Mouse (Mus musculus): Measurements from ENCODE around the gene Slc4a5. TPM values are rescaled to one million over a fixed set of nuclear protein-coding genes. Genes with fewer than 3 reads are reported as not detected.
A peak's percentile ranks its signal among the peaks of the same experiment; 100 is the strongest.

Gene Slc4a5
- polyA plus RNA-seq, 1 experiment from 2014 or later = 0.04 TPM

DNA sequence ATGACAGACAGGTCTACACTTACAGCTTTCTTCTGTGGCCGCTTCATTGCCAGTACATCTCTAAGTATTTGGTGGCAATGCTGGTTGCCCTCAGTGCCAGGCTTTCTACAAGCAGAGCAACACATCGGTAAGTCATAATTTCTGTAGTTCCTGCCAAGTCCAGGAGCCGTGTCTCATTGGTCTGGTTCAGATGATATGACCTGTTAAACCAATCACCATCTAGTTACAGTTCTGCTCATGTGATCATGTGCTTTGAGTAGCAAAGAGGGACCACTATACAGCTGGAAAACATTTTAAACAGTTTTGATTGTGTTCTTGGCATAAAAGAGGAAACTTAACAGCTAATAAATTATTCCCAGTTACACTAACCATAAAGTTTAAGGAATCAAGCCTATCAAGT lies 128.3 kb downstream of the Slc4a5 start:
- ChIA-PET CTCF (interaction anchor here (1.1 to 1.2 kb wide), 2 partner anchors 13 to 165 kb away, joined by 3 to 4 read pairs; no protein-coding TSS in a partner anchor), POLR2A (no interaction called here)
- ATAC-seq = no peak
- no peak for DNase-seq (ENCODE audit: low read depth, low spot score)
- in situ Hi-C loops (cut with MboI; ENCODE audit: low pct_unique_long_range_greater_than_20kb) = no loop called here
- H3K27me3 ChIP-seq = no peaks in the 10 kb centered on the region
- no peak for TF ChIP-seq CTCF (IDR thresholded peaks at IDR 0.05)

DNA sequence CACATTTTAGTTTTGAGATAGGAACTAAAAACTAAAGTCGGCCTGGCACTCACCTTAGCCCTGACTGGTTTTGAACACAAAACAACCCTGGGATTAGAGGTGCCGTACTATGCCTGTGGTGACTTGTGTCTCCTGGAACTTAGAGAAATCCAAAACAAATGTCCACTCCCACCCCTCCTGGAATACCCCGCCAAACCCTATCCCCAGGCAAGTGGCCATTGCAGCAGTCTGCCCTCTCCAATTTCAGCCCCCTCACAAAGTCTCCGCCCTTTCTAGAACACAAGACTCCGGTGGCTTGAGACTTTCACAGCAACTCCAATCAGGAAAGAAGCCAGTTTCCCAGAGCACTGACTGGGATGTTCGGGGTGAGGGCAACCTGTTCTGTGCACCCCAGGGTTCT lies 129.2 kb downstream of the Slc4a5 start, which contains the start of gene Bola3:
Gene Bola3 (plus strand): TSS at position 275 of the 400 bp plus-strand sequence.
- no peak for TF ChIP-seq CTCF (IDR thresholded peaks at IDR 0.05)
- ChIA-PET POLR2A (no interaction called here), CTCF (interaction anchor here (1.2 kb wide), 1 partner anchor 14 kb away, joined by 3 read pairs; no protein-coding TSS in a partner anchor)
- DNase-seq (ENCODE audit: low read depth, low spot score) (no peak), ATAC-seq (peak; percentile 55)
- in situ Hi-C loops (cut with MboI; ENCODE audit: low pct_unique_long_range_greater_than_20kb) = no loop called here
- H3K27me3 ChIP-seq = no peaks in the 10 kb centered on the region

DNA sequence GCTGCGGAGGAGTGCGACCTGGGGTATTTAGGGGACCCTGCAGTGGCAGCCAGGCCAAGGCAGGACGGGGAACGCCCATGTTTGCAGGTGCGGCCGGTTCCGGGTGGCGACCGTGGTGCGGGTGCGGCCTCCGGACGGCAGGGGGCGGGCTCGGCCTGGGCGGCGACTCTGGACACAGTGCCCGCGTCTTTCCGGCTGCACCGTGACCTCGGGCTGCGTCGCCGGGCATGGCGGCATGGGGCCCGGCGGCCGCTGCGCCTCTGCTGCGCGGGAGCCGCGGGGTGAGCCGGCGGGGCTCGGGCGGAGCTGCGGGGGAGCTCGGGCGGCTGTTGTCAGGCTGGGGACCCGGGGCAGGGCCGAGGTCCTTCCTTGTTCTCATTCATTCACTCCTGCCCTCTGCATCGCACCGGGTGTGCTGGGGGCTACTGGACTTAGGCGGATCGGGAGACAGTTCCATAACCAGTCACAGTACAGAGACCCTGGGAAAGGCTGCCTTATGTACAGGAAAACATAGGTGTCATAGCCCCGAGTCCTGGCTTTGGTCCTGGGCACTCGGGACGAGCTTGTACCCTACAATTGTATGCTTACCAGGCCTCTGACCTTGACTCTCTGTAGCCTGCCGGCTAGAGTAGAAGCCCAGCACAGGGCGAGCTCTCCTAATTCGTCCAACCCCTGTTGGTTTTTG lies 129.8 kb downstream of the Slc4a5 start:
- in situ Hi-C loops (cut with MboI; ENCODE audit: low pct_unique_long_range_greater_than_20kb) = no loop called here
- H3K27me3 ChIP-seq = no peaks in the 10 kb centered on the region
- no peak for TF ChIP-seq CTCF (IDR thresholded peaks at IDR 0.05)
- ChIA-PET POLR2A (interaction anchor here (0.6 to 1.3 kb wide), 4 partner anchors 20 to 660 kb away, joined by 3 to 5 read pairs (median 4); no protein-coding TSS in a partner anchor), CTCF (interaction anchor here (1.1 to 1.8 kb wide), 5 partner anchors 9 to 167 kb away, joined by 3 to 8 read pairs (median 3); no protein-coding TSS in a partner anchor)
- ATAC-seq (peak; percentile 93), DNase-seq (ENCODE audit: low read depth, low spot score) (no peak)

DNA sequence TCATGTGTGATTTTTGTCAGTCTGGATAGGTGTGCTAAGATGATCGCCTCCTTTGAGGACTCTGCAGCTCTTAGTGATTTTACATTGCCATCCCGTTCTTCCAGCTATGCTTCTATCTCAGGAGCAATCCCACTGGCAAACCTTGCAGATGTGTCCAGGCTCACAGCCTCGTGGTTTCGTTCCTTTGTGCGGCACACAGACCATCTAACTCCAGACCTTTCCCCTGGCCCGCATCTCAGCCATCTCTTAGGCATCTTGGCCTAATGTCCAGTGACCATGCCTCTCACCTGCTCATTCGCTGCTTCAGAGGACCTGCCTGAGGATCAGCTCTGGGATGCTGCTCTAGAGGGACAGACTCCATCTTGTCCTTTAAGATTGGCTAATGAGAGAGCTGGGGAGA lies 130.5 kb downstream of the Slc4a5 start:
- CTCF ChIA-PET = interaction anchor here (1.1 to 1.8 kb wide), 5 partner anchors 10 to 166 kb away, joined by 3 to 8 read pairs (median 3); no protein-coding TSS in a partner anchor
- POLR2A ChIA-PET = interaction anchor here (0.6 to 1.3 kb wide), 4 partner anchors 19 to 659 kb away, joined by 3 to 5 read pairs (median 4); no protein-coding TSS in a partner anchor
- in situ Hi-C loops (cut with MboI; ENCODE audit: low pct_unique_long_range_greater_than_20kb) = loop anchor here (5.0 kb wide), 1 partner anchor 322 kb away; no protein-coding TSS in a partner anchor
- no peak for DNase-seq (ENCODE audit: low read depth, low spot score)
- no peak for ATAC-seq
- TF ChIP-seq CTCF (IDR thresholded peaks at IDR 0.05) = no peak
- H3K27me3 ChIP-seq = no peaks in the 10 kb centered on the region

DNA sequence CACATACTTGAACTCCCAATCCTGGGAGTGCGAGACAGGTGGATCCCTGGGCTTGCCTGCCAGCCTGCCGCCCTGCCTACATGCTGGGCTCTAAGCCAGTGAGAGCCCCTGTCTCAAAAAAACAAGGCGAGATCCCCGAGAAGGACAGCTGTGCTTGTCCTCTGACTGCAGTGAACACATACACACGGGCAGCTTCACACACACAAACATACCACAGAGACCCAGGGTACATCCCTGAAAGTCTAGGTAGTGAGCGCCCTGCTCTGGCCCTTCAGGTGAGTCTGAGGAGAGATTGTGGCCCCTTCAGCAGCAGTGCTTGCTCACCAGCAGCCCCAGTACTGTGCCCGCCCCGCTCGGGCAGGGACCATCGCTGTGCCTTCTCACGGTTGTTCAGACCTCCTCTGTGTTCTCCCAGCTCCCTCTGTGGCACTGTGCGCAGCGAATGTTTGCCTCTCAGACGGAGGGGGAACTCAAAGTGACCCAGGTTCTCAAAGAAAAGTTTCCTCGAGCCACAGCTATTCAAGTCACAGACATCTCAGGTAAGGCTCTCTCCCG lies 131.3 kb downstream of the Slc4a5 start:
- in situ Hi-C loops (cut with MboI; ENCODE audit: low pct_unique_long_range_greater_than_20kb) = loop anchor here (5.0 kb wide), 1 partner anchor 321 kb away; no protein-coding TSS in a partner anchor
- ATAC-seq (no peak), DNase-seq (ENCODE audit: low read depth, low spot score) (no peak)
- H3K27me3 ChIP-seq = no peaks in the 10 kb centered on the region
- TF ChIP-seq CTCF (IDR thresholded peaks at IDR 0.05) = no peak
- CTCF ChIA-PET = interaction anchor here (1.2 to 3.3 kb wide), 3 partner anchors 11 to 159 kb away, joined by 3 to 18 read pairs (median 8); no protein-coding TSS in a partner anchor
- POLR2A ChIA-PET = no interaction called here

DNA sequence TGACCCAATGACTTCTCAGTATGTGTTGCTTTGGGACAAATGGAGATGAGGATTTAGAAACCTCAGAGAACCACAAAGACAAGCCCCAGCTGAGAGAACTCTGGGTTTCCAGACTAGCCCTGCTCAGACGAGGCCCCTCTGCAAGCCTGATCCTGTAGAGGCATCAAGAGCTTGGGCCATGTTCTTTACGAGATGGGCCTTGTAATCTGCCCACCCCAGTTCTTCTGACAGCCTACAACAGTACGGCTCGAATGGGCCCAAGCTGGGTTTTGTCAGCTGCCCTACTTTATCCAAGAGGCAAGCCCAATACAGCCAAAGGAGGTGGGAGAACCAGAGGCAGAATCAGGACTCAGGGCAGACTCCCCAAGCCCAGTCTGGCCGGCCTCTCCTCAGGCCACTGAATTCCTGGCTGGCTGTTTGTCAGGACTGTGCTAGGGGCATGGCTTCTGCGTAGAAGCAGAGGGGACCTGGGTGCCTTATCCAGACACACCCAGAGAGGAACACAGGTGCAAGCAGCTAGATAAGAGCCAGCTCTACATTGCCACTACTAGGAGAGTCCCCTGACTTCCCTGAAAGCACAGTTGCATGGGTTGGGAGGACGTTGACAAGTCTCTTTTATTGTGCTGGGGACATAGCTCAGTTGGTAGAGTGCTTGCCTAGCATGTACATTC lies 132.0 kb downstream of the Slc4a5 start:
- in situ Hi-C loops (cut with MboI; ENCODE audit: low pct_unique_long_range_greater_than_20kb) = loop anchor here (5.0 kb wide), 1 partner anchor 321 kb away; no protein-coding TSS in a partner anchor
- TF ChIP-seq CTCF (IDR thresholded peaks at IDR 0.05) = no peak
- ChIA-PET POLR2A (interaction anchor here (0.7 kb wide), 1 partner anchor 25 kb away, joined by 3 read pairs; no protein-coding TSS in a partner anchor), CTCF (interaction anchor here (1.2 to 3.3 kb wide), 2 partner anchors 14 to 158 kb away, joined by 3 to 18 read pairs; no protein-coding TSS in a partner anchor)
- H3K27me3 ChIP-seq = no peaks in the 10 kb centered on the region
- DNase-seq (ENCODE audit: low read depth, low spot score) (no peak), ATAC-seq (no peak)

DNA sequence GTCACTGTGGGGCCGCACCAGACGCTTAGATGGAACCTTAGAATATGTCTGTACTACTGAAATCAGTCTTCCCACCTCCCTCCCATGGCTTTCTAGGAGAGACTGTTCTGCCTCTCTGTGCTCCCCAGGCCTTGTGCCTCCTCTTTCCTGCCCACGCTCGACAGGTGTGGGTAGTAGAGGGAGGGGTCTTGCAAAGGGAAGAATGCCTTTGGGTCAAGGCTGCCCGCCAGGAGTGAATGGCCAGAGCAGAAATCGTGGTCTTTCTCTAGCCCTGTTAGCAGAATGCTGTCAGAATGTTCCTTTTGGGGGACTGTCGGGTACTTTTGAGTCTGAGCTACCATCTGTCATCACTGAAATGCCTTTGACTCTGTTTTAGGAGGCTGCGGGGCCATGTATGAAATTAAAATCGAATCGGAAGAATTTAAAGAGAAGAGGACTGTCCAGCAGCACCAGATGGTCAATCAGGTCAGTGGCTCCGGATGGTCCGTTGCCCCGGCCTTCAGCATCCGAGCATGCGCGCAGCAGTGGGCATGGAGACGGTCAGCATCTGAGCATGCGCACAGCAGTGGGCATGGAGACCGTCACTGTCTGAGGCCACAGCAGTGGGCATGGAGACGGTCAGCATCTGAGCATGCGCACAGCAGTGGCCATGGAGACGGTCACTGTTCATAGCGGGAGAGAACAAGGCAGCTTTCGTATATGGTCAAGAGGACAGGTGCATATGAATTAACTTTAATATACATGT lies 133.2 kb downstream of the Slc4a5 start:
- no peak for TF ChIP-seq CTCF (IDR thresholded peaks at IDR 0.05)
- H3K27me3 ChIP-seq = no peaks in the 10 kb centered on the region
- CTCF ChIA-PET = interaction anchor here (3.3 kb wide), 1 partner anchor 157 kb away, joined by 18 read pairs; no protein-coding TSS in a partner anchor
- DNase-seq (ENCODE audit: low read depth, low spot score) (no peak), ATAC-seq (no peak)
- in situ Hi-C loops (cut with MboI; ENCODE audit: low pct_unique_long_range_greater_than_20kb) = loop anchor here (5.0 kb wide), 1 partner anchor 319 kb away; no protein-coding TSS in a partner anchor
- POLR2A ChIA-PET = interaction anchor here (0.6 kb wide), 1 partner anchor 10 kb away, joined by 3 read pairs; no protein-coding TSS in a partner anchor

Other genes with a start within 250 kb of the Slc4a5 start
- 17.9 TPM for gene Dok1, start 186.4 kb upstream of the Slc4a5 start, polyA plus RNA-seq (2021)
- 2.5 TPM for gene Loxl3, start 185.7 kb upstream of the Slc4a5 start, polyA plus RNA-seq (2021)
- gene Aup1, start 165.3 kb upstream of the Slc4a5 start, polyA plus RNA-seq (2021) = 160 TPM
- 63.1 TPM for gene Htra2, start 164.6 kb upstream of the Slc4a5 start, polyA plus RNA-seq (2021)
- gene Dqx1, start 162.0 kb upstream of the Slc4a5 start, polyA plus RNA-seq (2021) = 0.51 TPM
- gene Tlx2, start 149.5 kb upstream of the Slc4a5 start, polyA plus RNA-seq (2021) = 0.24 TPM
- gene Pcgf1, start 142.0 kb upstream of the Slc4a5 start, polyA plus RNA-seq (2021) = 19.7 TPM
- gene Lbx2, start 133.5 kb upstream of the Slc4a5 start, polyA plus RNA-seq (2021) = 0.51 TPM
- 3.5 TPM for gene Ccdc142, start 118.2 kb upstream of the Slc4a5 start, polyA plus RNA-seq (2021)
- gene Gm42688, start 118.2 kb upstream of the Slc4a5 start, polyA plus RNA-seq (2021) = 3.7 TPM
- 93.4 TPM for gene Mrpl53, start 110.8 kb upstream of the Slc4a5 start, polyA plus RNA-seq (2021)
- gene Mogs, start 104.3 kb upstream of the Slc4a5 start, polyA plus RNA-seq (2021) = 34.6 TPM
- gene Wbp1, start 98.3 kb upstream of the Slc4a5 start, polyA plus RNA-seq (2021) = 95.1 TPM
- gene Ino80b, start 94.4 kb upstream of the Slc4a5 start, polyA plus RNA-seq (2021) = 46.4 TPM
- gene Rtkn, start 84.4 kb upstream of the Slc4a5 start, polyA plus RNA-seq (2021) = 16.3 TPM
- gene Wdr54, start 63.4 kb upstream of the Slc4a5 start, polyA plus RNA-seq (2021) = 18.9 TPM
- gene 1700003E16Rik, start 63.4 kb upstream of the Slc4a5 start, polyA plus RNA-seq (2021) = 5.9 TPM
- 121 TPM for gene Dctn1, start 53.9 kb upstream of the Slc4a5 start, polyA plus RNA-seq (2021)
- gene Mthfd2, start 106.1 kb downstream of the Slc4a5 start, polyA plus RNA-seq (2021) = 117 TPM
- gene Mob1a, start 106.2 kb downstream of the Slc4a5 start, polyA plus RNA-seq (2021) = 90.6 TPM
- 126 TPM for gene Bola3, start 129.3 kb downstream of the Slc4a5 start, polyA plus RNA-seq (2021)
- 10.5 TPM for gene Tet3, start 239.3 kb downstream of the Slc4a5 start, polyA plus RNA-seq (2021)

All from Patski (cell line).